Mouse (Mus musculus): ENCODE results near the gene Epor.

The Epor gene

GRCm38 (mm10) chr9:21936692-21937570, 26.4 kb downstream of the Epor start, which contains the start of gene Plppr2:
Gene Plppr2 (plus strand): TSS chr9:21937033.
- DNase-seq = peak; percentile 97

- DNase-seq = no peak
Observed at GRCm38 (mm10) chr9:21935466-21936131, 27.7 kb downstream of the Epor start.

GRCm38 (mm10) chr9:21934021-21934420, 29.3 kb downstream of the Epor start:
- DNase-seq = peak in 1 of 2 experiments; percentile 13

- DNase-seq = peak in 1 of 2 experiments; percentile 16
Observed at GRCm38 (mm10) chr9:21932445-21933137, 30.7 kb downstream of the Epor start.

- DNase-seq = peak in 1 of 2 experiments; percentile 8
Observed at GRCm38 (mm10) chr9:21932006-21932405, 31.3 kb downstream of the Epor start.

- peak in 1 of 2 experiments; percentile 12 for DNase-seq
Observed at GRCm38 (mm10) chr9:21929208-21929607, 34.1 kb downstream of the Epor start.

GRCm38 (mm10) chr9:21927208-21927753, 36.0 kb downstream of the Epor start, which contains the start of the genes Ccdc159 and Tmem205:
Gene Ccdc159 (plus strand): TSS chr9:21927471.
Gene Tmem205 (minus strand): TSS chr9:21927556.
- peak; percentile 93 to 98 for DNase-seq

- DNase-seq = no peak
Observed at GRCm38 (mm10) chr9:21926784-21927183, 36.5 kb downstream of the Epor start.

- peak in 1 of 2 experiments; percentile 33 for DNase-seq
Observed at GRCm38 (mm10) chr9:21926155-21926554, 37.2 kb downstream of the Epor start.

- no peak for DNase-seq
Observed at GRCm38 (mm10) chr9:21925506-21925905, 37.8 kb downstream of the Epor start.

- no peak for DNase-seq
Observed at GRCm38 (mm10) chr9:21925034-21925433, 38.3 kb downstream of the Epor start.

GRCm38 (mm10) chr9:21924099-21924493, 39.2 kb downstream of the Epor start:
- peak; percentile 93 to 96 for DNase-seq

GRCm38 (mm10) chr9:21923490-21924098, 39.7 kb downstream of the Epor start:
- no peak for DNase-seq

- DNase-seq = no peak
Observed at GRCm38 (mm10) chr9:21923036-21923435, 40.3 kb downstream of the Epor start.

GRCm38 (mm10) chr9:21918692-21919384, 44.5 kb downstream of the Epor start:
- no peak for DNase-seq

GRCm38 (mm10) chr9:21918035-21918592, 45.2 kb downstream of the Epor start, which contains the start of gene Rab3d:
Gene Rab3d (minus strand): TSS chr9:21918192.
- DNase-seq = peak; percentile 97 to 98

GRCm38 (mm10) chr9:21917493-21918034, 45.7 kb downstream of the Epor start:
- peak in 1 of 2 experiments; percentile 59 for DNase-seq

- no peak for DNase-seq
Observed at GRCm38 (mm10) chr9:21916851-21917492, 46.3 kb downstream of the Epor start.

- DNase-seq = peak in 1 of 2 experiments; percentile 19
Observed at GRCm38 (mm10) chr9:21909474-21910223, 53.7 kb downstream of the Epor start.

Data from lung, postnatal 4 days (tissue).